Mouse (Mus musculus): ENCODE data around the gene Tcf25. TPM values are rescaled to one million over a fixed set of nuclear protein-coding genes. Genes with fewer than 3 reads are reported as not detected.
"Not testable (repeated sequence)": the region's sequence is repeated elsewhere in the genome, so short reads cannot be mapped to it uniquely, and the experiment has no call there.

Gene Tcf25
- polyA plus RNA-seq, 1 experiment from 2014 or later = 50.6 TPM

DNA sequence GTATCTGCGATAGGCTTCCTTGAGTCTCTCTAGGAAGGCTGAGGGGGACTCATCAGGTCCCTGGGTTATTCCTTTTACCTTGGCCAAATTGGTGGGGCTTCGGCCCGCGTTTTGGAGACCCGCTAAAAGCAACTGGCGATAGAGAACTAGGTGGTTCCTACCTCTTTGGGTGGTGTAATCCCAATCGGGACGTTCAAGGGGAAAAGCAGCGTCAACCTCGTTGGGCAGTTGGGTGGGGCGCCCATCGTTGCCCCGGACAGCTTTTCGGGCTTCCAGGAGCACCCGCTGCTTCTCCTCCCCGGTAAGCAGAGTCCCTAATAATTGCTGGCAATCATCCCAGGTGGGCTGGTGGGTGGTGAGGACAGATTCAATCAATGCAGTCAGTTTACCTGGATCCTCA lies 58.8 kb downstream of the Tcf25 start:
- Histone ChIP-seq H3K27me3 (no peaks in the 10 kb centered on the region), H3K4me3 (replicated peaks) (no peak overlapping the region), H3K36me3 (replicated peaks) (no peaks in the 10 kb centered on the region), H3K9ac (no peak overlapping the region), H3K4me1 (replicated peaks) (no peaks in the 10 kb centered on the region), H3K4me2 (no peak overlapping the region), H3K27ac (replicated peaks) (no peak overlapping the region), H3K9me3 (replicated peaks) (peaks cover 35% of the 10 kb centered on the region)
- 85% methylated on average over 16 of the region's 16 CpGs for WGBS (ENCODE audit: insufficient replicate concordance)
- no peak for ATAC-seq (ENCODE audit: insufficient read depth)

DNA sequence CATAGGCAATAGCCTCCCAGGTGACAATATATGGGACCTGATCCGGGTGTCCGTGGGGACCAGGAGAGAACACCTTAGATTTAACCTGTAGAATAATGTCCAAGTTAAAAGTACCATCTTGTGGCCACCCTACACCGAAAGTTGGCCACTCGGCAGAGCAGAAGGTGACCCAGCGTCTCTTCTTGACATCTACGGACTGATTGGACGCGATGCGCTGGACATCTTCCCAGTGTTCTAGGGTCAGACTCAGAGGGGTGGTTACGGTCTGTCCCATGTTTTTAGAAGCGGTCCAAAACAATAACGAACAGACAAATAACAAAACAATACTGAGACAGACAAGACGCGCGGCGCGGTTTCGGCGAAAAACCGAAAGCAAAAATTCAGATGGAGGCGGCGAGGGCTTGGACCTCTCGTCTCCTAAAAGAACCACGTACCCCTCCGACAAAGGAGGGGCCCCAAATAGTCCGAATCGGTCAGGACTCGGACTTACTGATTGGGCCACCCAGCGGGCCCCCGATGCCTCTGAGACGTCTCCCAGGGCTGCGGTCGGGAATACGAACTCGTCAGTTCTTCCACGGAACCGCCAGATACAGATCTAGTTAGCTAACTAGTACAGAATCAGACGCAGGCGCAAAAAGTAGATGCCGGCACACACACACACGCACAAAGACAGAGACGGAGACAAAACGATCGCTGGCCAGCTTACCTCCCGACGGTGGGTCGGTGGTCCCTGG lies 59.9 kb downstream of the Tcf25 start:
- not testable (repeated sequence) for H3K9ac ChIP-seq; ATAC-seq (ENCODE audit: insufficient read depth); H3K27me3 ChIP-seq; H3K4me3 ChIP-seq (replicated peaks); H3K36me3 ChIP-seq (replicated peaks); H3K4me2 ChIP-seq; H3K4me1 ChIP-seq (replicated peaks); H3K27ac ChIP-seq (replicated peaks)
- peaks cover 24% of the 10 kb centered on the region for H3K9me3 ChIP-seq (replicated peaks)
- 90% methylated on average over 47 of the region's 47 CpGs for WGBS (ENCODE audit: insufficient replicate concordance)

DNA sequence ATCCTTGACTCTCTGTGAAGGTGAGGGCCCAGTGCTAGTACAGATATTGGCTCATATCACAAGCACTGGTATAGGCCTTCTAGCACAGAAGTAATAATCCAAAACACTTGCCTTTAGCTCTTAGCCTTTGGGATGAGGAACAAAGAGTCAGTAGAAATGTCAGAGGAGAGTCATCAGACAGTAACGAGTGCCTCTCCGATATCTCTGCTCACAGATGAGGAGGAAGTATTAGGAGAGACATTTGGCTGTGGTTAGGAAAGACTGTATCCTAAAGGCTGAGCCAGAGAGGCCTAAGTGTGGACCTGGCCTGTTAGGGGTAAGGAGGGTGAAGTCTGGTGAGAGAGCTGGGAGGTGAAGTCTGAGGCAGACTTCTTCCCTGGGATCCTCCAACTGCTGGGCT lies 68.2 kb downstream of the Tcf25 start:
- WGBS (ENCODE audit: insufficient replicate concordance) = 35% methylated on average over 2 of the region's 2 CpGs
- Histone ChIP-seq H3K9me3 (replicated peaks) (no peaks in the 10 kb centered on the region), H3K4me1 (replicated peaks) (peaks cover 14% of the 10 kb centered on the region), H3K27ac (replicated peaks) (no peak overlapping the region), H3K4me3 (replicated peaks) (no peak overlapping the region), H3K4me2 (no peak overlapping the region), H3K9ac (no peak overlapping the region), H3K27me3 (no peaks in the 10 kb centered on the region), H3K36me3 (replicated peaks) (no peaks in the 10 kb centered on the region)
- ATAC-seq (ENCODE audit: insufficient read depth) = no peak

DNA sequence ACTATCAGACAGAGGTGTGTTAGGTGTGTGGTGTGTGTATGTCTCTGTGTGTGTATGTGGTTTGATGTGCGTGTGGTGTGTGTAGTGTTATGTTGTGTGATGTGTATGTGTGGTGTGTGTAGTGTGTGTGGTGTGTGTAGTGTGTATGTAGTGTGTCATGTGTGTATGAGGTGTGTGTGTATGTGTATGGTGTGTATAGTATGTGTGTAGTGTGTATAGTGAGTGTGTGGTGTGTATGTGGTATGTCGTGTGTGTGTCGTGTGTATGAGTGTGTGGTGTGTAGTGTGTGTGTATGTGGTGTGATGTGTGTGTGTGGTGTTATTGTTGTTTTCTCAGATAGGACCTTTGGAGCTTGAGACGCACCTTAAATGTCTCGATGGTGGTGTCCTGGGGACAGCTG lies 68.8 kb downstream of the Tcf25 start:
- H3K27me3 ChIP-seq = no peaks in the 10 kb centered on the region
- peak overlapping the region; percentile 74 for H3K4me3 ChIP-seq (replicated peaks)
- H3K9ac ChIP-seq = no peak overlapping the region
- peak overlapping the region; percentile 79 for H3K4me2 ChIP-seq
- no peak for ATAC-seq (ENCODE audit: insufficient read depth)
- H3K27ac ChIP-seq (replicated peaks) = no peak overlapping the region
- no peaks in the 10 kb centered on the region for H3K9me3 ChIP-seq (replicated peaks)
- no peaks in the 10 kb centered on the region for H3K36me3 ChIP-seq (replicated peaks)
- peaks cover 14% of the 10 kb centered on the region for H3K4me1 ChIP-seq (replicated peaks)
- 76% methylated on average over 5 of the region's 5 CpGs for WGBS (ENCODE audit: insufficient replicate concordance)

DNA sequence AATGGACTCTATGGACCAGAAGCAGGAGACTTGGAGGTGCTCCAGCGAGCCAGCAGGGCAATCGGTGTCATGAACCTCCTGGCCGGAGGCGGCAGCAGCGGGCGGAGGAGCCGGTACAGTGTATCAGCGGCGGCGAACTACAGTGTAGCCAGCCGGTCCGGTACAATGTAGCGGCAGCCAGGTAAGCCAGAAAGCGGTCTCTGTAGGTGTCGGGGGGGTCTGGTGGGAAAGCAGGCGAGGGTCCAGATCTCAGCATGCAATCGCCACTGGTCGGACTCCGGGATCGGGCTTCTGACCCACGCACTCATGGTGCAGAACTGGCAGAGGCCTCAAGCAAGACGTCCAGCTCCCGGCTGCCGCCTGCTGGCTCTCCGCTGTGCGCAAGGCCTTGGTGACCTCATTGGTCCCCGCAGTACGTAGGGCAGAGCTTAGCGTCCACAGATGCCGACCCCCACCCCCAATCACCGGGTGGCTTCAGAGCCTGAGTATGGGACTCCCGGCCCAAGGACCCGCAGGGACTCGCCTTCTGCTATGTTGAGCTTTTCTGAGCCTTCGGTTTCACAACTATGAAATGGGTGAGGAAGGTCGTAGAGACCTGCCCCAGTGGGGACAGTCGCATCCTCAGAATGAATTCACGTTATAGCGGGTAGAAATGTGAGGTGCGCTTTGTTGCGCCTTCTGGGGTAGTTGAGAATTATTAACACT lies 69.5 kb downstream of the Tcf25 start:
- Histone ChIP-seq H3K9ac (peak overlapping the region; percentile 73), H3K27ac (replicated peaks) (peak overlapping the region; percentile 65), H3K4me3 (replicated peaks) (peak overlapping the region; percentile 74), H3K9me3 (replicated peaks) (no peaks in the 10 kb centered on the region), H3K27me3 (no peaks in the 10 kb centered on the region), H3K4me1 (replicated peaks) (peaks cover 14% of the 10 kb centered on the region), H3K4me2 (peak overlapping the region; percentile 79), H3K36me3 (replicated peaks) (no peaks in the 10 kb centered on the region)
- ATAC-seq (ENCODE audit: insufficient read depth) = peak; percentile 91
- under 1% methylated on average over 41 of the region's 41 CpGs for WGBS (ENCODE audit: insufficient replicate concordance)

DNA sequence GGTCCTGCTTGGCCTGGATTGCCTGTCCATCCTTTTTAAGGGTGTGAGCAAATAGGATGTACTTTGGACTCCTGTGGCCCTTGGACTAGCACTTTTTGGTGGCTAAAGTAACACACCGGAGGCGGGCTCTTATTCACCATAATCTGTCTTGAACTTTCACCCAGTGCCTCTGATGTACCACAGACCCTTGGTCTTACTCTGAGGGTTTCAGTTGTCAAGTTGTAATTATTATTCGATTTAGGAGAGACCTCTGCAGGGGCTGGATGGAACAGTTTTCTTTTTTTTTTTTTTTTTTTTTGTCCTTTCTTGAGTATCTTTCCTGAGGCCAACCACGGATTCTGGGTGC lies 70.0 kb downstream of the Tcf25 start:
- peak overlapping the region; percentile 79 for H3K4me2 ChIP-seq
- peaks cover 14% of the 10 kb centered on the region for H3K4me1 ChIP-seq (replicated peaks)
- H3K9ac ChIP-seq = peak overlapping the region; percentile 73
- H3K4me3 ChIP-seq (replicated peaks) = peak overlapping the region; percentile 74
- H3K9me3 ChIP-seq (replicated peaks) = no peaks in the 10 kb centered on the region
- 10% methylated on average over 4 of the region's 4 CpGs for WGBS (ENCODE audit: insufficient replicate concordance)
- ATAC-seq (ENCODE audit: insufficient read depth) = no peak; the same call in 1 of the 2 replicates
- H3K27ac ChIP-seq (replicated peaks) = peak overlapping the region; percentile 65; the same call in 1 of the 2 replicates
- H3K27me3 ChIP-seq = no peaks in the 10 kb centered on the region
- no peaks in the 10 kb centered on the region for H3K36me3 ChIP-seq (replicated peaks)

DNA sequence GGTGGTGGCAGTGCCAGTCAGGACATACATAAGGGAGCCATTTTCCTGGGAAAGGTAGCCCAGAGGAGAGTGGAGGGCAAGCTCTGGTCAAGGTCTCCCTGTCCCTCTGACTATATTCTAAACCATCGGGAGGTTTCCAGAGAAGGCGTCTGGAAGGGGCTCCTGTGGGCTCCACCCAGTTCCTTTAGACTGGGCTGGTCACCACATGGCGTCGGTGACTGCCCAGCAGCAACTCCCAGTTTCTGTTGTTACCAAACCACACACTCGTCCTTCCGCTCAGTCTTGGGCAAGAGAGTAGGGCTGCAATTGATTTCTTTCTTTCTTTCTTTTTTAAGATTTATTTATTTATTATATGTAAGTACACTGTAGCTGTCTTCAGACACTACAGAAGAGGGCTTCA lies 70.6 kb downstream of the Tcf25 start:
- Histone ChIP-seq H3K4me3 (replicated peaks) (peak overlapping the region; percentile 74; the same call in 1 of the 2 replicates), H3K36me3 (replicated peaks) (0 out of 2 replicates have a peak, but pooled peaks cover 2% of the 10 kb centered on the region), H3K9me3 (replicated peaks) (no peaks in the 10 kb centered on the region), H3K27ac (replicated peaks) (peak overlapping the region; percentile 33; the same call in 1 of the 2 replicates), H3K9ac (no peak overlapping the region), H3K4me2 (peak overlapping the region; percentile 79), H3K4me1 (replicated peaks) (peaks cover 14% of the 10 kb centered on the region), H3K27me3 (no peaks in the 10 kb centered on the region)
- WGBS (ENCODE audit: insufficient replicate concordance) = 48% methylated on average over 6 of the region's 6 CpGs
- ATAC-seq (ENCODE audit: insufficient read depth) = no peak

DNA sequence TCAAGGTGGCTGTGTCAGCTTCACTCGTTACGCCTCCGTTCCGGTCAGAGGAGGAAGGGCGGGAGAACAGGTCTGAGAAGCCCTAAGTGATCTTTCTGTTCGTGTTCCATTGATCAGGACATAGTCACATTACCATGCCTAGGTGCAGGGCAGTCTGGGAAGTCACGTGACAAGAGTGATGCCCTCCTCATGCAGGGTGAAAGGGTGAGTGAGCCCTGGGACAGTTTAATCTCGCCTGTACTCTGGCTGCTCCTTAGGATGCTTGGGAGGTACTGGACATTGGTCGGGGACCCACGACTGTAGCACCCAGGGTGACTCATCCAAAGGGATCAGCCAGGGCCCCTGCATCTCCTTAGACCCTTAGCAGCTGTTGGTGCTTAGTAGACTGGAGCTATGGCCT lies 72.4 kb downstream of the Tcf25 start:
- no peaks in the 10 kb centered on the region for H3K9me3 ChIP-seq (replicated peaks)

DNA sequence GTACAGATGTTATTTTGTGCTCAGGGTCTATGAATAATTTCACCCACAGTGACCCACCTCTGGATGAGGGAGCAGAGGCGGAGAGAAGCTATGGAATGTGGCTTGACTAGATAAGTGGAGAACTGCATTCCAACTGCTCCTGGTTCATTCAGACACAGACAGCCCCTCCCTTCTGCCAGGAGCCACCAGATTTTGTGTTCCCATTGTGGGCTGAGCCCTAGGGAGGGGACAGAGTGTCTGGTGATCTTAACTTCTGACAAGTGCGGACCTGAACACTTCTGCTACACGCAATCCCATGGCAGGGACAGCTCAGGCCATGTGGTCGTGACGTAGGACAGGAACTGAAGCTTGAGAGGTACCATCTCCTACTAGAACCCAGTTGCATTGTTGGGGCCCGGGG lies 73.2 kb downstream of the Tcf25 start:
- Histone ChIP-seq H3K4me1 (replicated peaks) (peaks cover 29% of the 10 kb centered on the region), H3K9me3 (replicated peaks) (no peaks in the 10 kb centered on the region), H3K4me2 (no peak overlapping the region), H3K4me3 (replicated peaks) (no peak overlapping the region), H3K9ac (no peak overlapping the region), H3K36me3 (replicated peaks) (0 out of 2 replicates have a peak, but pooled peaks cover 4% of the 10 kb centered on the region), H3K27ac (replicated peaks) (no peak overlapping the region), H3K27me3 (no peaks in the 10 kb centered on the region)
- WGBS (ENCODE audit: insufficient replicate concordance) = 71% methylated on average over 6 of the region's 6 CpGs
- no peak for ATAC-seq (ENCODE audit: insufficient read depth)

More for the DNA sequence above, 72.4 kb downstream of the Tcf25 start:
- no peaks in the 10 kb centered on the region for H3K27me3 ChIP-seq
- WGBS (ENCODE audit: insufficient replicate concordance) = 71% methylated on average over 10 of the region's 10 CpGs
- no peak overlapping the region for H3K4me3 ChIP-seq (replicated peaks)
- H3K4me2 ChIP-seq = no peak overlapping the region
- H3K9ac ChIP-seq = no peak overlapping the region
- no peak overlapping the region for H3K27ac ChIP-seq (replicated peaks)
- H3K36me3 ChIP-seq (replicated peaks) = 0 out of 2 replicates have a peak, but pooled peaks cover 4% of the 10 kb centered on the region
- peaks cover 21% of the 10 kb centered on the region for H3K4me1 ChIP-seq (replicated peaks)
- ATAC-seq (ENCODE audit: insufficient read depth) = no peak

DNA sequence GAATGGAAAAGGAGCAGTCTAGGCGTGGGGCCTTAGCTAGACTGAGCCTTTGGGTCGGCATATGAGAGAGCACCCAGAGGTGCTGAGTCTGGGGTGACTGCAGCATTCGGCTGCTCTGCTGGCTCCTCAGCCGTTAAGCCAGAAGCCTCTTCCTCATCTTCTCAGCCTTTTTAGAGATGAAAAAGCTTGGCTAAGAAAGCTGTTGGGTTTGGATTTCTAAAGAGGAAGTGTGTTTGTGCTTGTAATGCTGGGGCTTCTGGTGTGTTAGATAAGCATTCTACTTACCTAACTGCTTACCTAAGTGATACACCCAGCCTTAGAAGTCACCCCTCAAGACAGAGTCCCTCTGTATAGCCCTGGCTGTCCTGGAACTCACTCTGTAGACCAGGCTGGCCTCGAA lies 77.2 kb downstream of the Tcf25 start:
- H3K4me2 ChIP-seq = no peak overlapping the region
- peaks cover 21% of the 10 kb centered on the region for H3K4me1 ChIP-seq (replicated peaks)
- H3K36me3 ChIP-seq (replicated peaks) = peaks cover 29% of the 10 kb centered on the region
- no peak overlapping the region for H3K4me3 ChIP-seq (replicated peaks)
- WGBS (ENCODE audit: insufficient replicate concordance) = 32% methylated on average over 5 of the region's 5 CpGs
- no peak for ATAC-seq (ENCODE audit: insufficient read depth)
- H3K27ac ChIP-seq (replicated peaks) = peak overlapping the region; percentile 48
- no peaks in the 10 kb centered on the region for H3K27me3 ChIP-seq
- H3K9ac ChIP-seq = no peak overlapping the region
- H3K9me3 ChIP-seq (replicated peaks) = no peaks in the 10 kb centered on the region

DNA sequence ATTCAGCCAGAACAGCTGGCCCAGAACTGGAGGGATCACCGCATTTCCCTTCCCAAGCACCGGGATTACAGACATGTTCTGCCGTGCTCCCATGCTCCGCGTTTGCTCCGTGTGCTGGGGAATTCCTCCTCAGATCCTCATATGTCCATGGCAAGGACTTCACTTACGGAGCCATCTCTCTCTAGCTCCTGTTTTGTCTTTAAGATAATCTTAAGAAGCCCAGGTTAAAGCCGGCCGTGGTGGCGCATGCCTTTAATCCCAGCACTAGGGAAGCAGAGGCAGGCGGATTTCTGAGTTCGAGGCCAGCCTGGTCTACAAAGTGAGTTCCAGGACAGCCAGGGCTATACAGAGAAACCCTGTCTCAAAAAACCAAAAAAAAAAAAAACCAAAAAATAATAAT lies 78.2 kb downstream of the Tcf25 start:
- H3K9ac ChIP-seq; ATAC-seq (ENCODE audit: insufficient read depth); H3K4me2 ChIP-seq; H3K4me3 ChIP-seq (replicated peaks); H3K27me3 ChIP-seq; H3K27ac ChIP-seq (replicated peaks); H3K9me3 ChIP-seq (replicated peaks): not testable (repeated sequence)
- Histone ChIP-seq H3K4me1 (replicated peaks) (peaks cover 21% of the 10 kb centered on the region), H3K36me3 (replicated peaks) (peaks cover 38% of the 10 kb centered on the region)
- WGBS (ENCODE audit: insufficient replicate concordance) = 78% methylated on average over 12 of the region's 12 CpGs

All from liver, embryonic 15.5 days (tissue).